Mouse (Mus musculus) brain, embryonic 14.5 days (tissue): ENCODE measurements around the gene Asap2.
"Not testable (repeated sequence)": the region's sequence is repeated elsewhere in the genome, so short reads cannot be mapped to it uniquely, and the experiment has no call there.

ENCODE experiments used
- CTCF ChIP-seq: fragments of 200-500 bp; IDR thresholded peaks from 2 replicates; pipeline ENCODE4 v1.5.1; 2012; ENCODE audit warnings: inconsistent platforms, mild to moderate bottlenecking, moderate library complexity, borderline replicate concordance; ENCODE audit not compliant: insufficient read depth, insufficient read length; ENCODE audit errors: extremely low read depth
- POLR2A ChIP-seq: fragments of 200-500 bp; IDR thresholded peaks from 2 replicates; pipeline ENCODE4 v1.6.1; 2012; ENCODE audit warnings: mild to moderate bottlenecking, inconsistent platforms, borderline replicate concordance; ENCODE audit not compliant: poor library complexity, insufficient read depth, insufficient read length, severe bottlenecking; ENCODE audit errors: extremely low read depth

- TF ChIP-seq CTCF, POLR2A: not testable (repeated sequence)
These were observed 102.2 kb downstream of the Asap2 start for GRCm38 (mm10) chr12:21092446-21092845.
